Mouse (Mus musculus) myocyte (in vitro differentiated cells): ENCODE data around the gene Itga3.

Experiments
- CEBPB ChIP-seq: IDR thresholded peaks from 2 replicates; pipeline ENCODE4 v1.6.1; 2011; ENCODE audit warnings: mild to moderate bottlenecking, moderate library complexity; ENCODE audit not compliant: poor library complexity, insufficient read depth, severe bottlenecking
- E2F4 ChIP-seq: IDR thresholded peaks from one replicate; pipeline ENCODE4 v1.6.1; 2011; ENCODE audit warnings: mild to moderate bottlenecking, control low read depth, moderate library complexity; ENCODE audit not compliant: insufficient read depth
- MAX ChIP-seq: IDR thresholded peaks from one replicate; pipeline ENCODE4 v1.6.1; 2011; ENCODE audit warnings: low read depth, mild to moderate bottlenecking, control low read depth
- MYOD1 ChIP-seq, 3 experiments: IDR thresholded peaks; one replicate each; pipeline ENCODE4 v1.6.1; 2011; ENCODE audit warnings: control low read depth in 2 of 3, low read depth in 2 of 3, mild to moderate bottlenecking in 2 of 3, moderate library complexity in 1 of 3; ENCODE audit not compliant: insufficient read length in 2 of 3, control insufficient read depth in 1 of 3
- MYOG ChIP-seq, 3 experiments: IDR thresholded peaks; one replicate each; pipeline ENCODE4 v1.6.1; 2011; ENCODE audit warnings: control low read depth in 2 of 3, low read depth in 2 of 3, mild to moderate bottlenecking in 2 of 3; ENCODE audit not compliant: insufficient read length in 2 of 3, control insufficient read depth in 1 of 3, insufficient read depth in 1 of 3
- POLR2A ChIP-seq: IDR thresholded peaks from one replicate; pipeline ENCODE4 v1.6.1; 2011; ENCODE audit warnings: low read depth, mild to moderate bottlenecking, control low read depth, moderate library complexity; ENCODE audit not compliant: insufficient read length
- POLR2AphosphoS2 ChIP-seq: IDR thresholded peaks from one replicate; pipeline ENCODE4 v1.6.1; 2011; ENCODE audit warnings: low read depth, control low read depth; ENCODE audit not compliant: insufficient read length
- TCF12 ChIP-seq: IDR thresholded peaks from one replicate; pipeline ENCODE4 v1.6.1; 2011; ENCODE audit warnings: mild to moderate bottlenecking, control low read depth; ENCODE audit not compliant: poor library complexity, insufficient read depth, severe bottlenecking
- TCF3 ChIP-seq: IDR thresholded peaks from one replicate; pipeline ENCODE4 v1.6.1; 2011; ENCODE audit warnings: low read depth, control low read depth; ENCODE audit not compliant: insufficient read length

- TF ChIP-seq TCF12 (no peak), MAX (no peak), POLR2A (no peak), MYOG (IDR thresholded peaks at IDR 0.05; ENCODE audit: control insufficient read depth in 1 of 3, insufficient read depth in 1 of 3, insufficient read length in 2 of 3, low read depth in 2 of 3) (no peak), MYOD1 (IDR thresholded peaks at IDR 0.05; ENCODE audit: control insufficient read depth in 1 of 3, insufficient read length in 2 of 3, low read depth in 2 of 3) (no peak), E2F4 (no peak), POLR2AphosphoS2 (no peak), TCF3 (no peak), CEBPB (no peak)
Observed at GRCm38 (mm10) chr11:95022237-95022992, 54.2 kb downstream of the Itga3 start.
